Mouse (Mus musculus): ENCODE measurements around the gene Hps3. TPM values are rescaled to one million over a fixed set of nuclear protein-coding genes. Genes with fewer than 3 reads are reported as not detected.

The Hps3 gene
- polyA plus RNA-seq, 1 experiment from 2014 or later = 13.6 TPM

Other genes with a start within 250 kb of the Hps3 start
- 4.5 and 14.4 TPM in 2 replicates for gene Cp, start 78.3 kb downstream of the Hps3 start, polyA plus RNA-seq (2014; fragmentation: Nextera tagmentation; extraction: Ambion mirVana)
- 19.0 and 21.4 TPM in 2 replicates for gene Hltf, start 22.5 kb upstream of the Hps3 start, polyA plus RNA-seq (2014; fragmentation: Nextera tagmentation; extraction: Ambion mirVana)
- gene Gyg, start 120.0 kb upstream of the Hps3 start, polyA plus RNA-seq (2014; fragmentation: Nextera tagmentation; extraction: Ambion mirVana) = 58.4 and 79.3 TPM in 2 replicates
- gene Cpa3, start 206.9 kb upstream of the Hps3 start, polyA plus RNA-seq (2014; fragmentation: Nextera tagmentation; extraction: Ambion mirVana) = 0.20 TPM in 1 of 2 replicates, not detected in the other
- gene Cpb1, start 240.4 kb upstream of the Hps3 start, polyA plus RNA-seq (2014; fragmentation: Nextera tagmentation; extraction: Ambion mirVana) = 0.24 and 0.43 TPM in 2 replicates

Measured in neural tube, embryonic 14.5 days (tissue).